Mouse (Mus musculus) testis, adult 10 weeks (tissue): ENCODE measurements around the gene Foxd4. TPM values are rescaled to one million over a fixed set of nuclear protein-coding genes. Genes with fewer than 3 reads are reported as not detected.

Source experiments
- polyA plus RNA-seq: library from polyadenylated mRNA; stranded (reverse); fragments of 350-450 nt; fragmentation: Illumina TruSeq; extraction: RNeasy Lipid Tissue Mini Kit (QIAGEN cat#74804); gene quantifications from one replicate; pipeline ENCODE4 v1.2.3, GENCODE M21; 2014; ENCODE audit warnings: low read depth, low replicate concordance

Gene Foxd4
- not detected for polyA plus RNA-seq

DNA sequence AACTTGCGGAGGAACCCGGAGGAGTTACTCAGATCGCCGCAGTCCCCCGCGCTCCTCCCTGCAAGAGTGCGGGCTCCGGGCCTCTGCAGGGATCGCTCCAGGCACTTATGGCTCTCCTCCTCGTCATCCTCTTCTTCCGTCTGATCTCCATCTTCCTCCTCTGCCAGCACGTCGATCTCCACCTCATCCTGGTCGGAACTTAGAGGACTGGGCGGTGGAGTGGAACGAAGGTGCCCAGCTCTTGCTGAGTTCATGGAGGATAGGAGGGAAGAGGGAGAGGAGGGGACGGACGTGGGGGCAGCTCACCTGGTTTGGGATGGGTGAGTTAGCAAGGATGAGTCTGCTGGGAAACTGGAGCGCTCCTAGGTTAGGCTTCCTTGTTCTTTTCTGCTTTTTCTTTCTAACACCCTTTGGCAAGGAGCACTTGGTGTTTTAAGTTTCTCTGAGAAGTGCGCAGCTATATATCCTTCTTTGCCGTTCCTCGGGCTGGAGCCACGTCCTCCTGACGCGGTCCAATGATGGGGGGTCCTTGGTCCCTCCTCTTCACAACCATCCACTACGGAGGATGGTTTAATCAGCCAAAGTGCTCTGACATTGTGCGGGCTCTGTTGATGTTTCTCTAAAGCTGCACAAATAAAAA, at the start of gene Foxd4:
TSS of gene Foxd4 (minus strand) at position 617 of the 640 bp plus-strand sequence.

DNA sequence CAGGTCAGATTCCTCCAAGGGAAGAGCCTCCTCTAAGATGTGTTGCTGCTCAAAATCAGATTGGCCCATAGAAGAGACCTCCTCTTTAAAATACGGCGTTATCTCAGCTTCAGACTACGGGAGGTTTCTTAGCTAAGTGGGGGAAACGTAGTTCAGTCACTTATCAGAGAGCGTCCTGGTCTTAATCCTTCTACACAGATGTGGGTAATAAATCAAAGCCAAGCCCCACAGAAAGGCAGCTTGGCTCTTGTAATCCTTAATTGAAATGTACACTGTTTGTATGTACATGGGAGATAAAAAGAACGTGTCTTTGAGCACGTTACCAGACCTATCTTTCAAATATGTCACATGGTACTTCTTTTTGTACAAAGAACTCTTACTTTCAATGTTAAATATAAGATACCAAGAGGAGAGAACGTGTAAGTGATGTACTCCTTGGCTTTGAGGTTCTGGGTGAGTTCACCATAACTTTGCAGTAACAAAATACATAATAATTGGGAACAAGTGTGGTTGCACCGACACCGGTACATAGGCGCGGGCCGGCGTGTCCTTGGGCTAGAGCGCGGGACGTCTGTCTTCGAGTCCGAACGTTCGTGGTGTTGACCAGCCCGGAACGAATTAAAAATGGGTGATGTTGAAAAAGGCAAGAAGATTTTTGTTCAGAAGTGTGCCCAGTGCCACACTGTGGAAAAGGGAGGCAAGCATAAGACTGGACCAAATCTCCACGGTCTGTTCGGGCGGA, 25.7 kb downstream of the Foxd4 start, which contains the start of gene Gm10053:
TSS of gene Gm10053 (plus strand) at position 558 of the 742 bp plus-strand sequence.

DNA sequence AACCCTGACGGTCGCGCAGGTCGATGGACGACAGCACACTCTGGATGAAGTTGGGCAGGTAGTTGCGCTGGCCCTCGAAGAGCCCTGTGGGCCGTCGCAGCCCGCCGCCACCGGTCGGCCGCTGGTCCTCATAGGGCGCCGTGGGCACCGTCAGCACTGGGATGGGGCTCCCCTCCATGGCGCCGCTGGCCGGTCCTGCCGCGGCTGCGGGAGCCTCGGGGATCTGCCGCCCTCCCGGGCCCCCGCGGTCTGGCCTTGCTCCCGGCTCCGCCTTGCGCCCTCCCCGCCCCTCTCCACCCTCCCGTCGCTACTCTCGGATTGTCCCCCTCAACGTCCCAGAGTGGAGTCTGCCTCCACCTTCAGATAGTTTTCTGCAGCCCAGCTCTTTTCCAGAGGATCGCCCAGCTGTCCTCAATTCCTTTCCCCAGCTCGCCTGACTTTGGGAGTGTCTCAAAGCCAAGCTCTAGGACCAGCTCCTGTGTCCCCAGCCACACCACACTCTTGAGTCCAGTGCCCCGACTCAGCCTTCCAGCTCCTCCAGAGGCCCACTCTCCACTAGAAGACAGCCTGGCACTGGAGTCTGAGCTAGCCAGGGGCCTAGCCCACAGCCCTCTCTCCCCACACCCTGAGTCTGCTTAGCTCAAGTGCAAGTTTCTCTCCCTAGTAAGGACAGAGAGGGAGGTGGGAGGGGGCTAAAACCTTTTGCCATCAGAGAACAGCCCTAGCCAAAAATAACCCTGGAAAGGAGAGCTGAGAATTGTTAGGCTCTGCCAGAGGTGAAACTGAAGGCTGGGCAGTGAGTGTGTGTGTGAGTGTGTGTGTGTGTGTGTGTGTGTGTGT, 39.2 kb downstream of the Foxd4 start, which contains the start of gene Pgm5:
TSS of gene Pgm5 (minus strand) at position 244 of the 840 bp plus-strand sequence.

Other genes starting within 250 kb of the Foxd4 start
- not detected for gene Tmem252, start 227.2 kb downstream of the Foxd4 start, polyA plus RNA-seq
- 0.78 TPM for gene Pgm5, start 39.3 kb downstream of the Foxd4 start, polyA plus RNA-seq
- gene Gm10053, start 25.5 kb downstream of the Foxd4 start, polyA plus RNA-seq = 107 TPM
- gene Cbwd1, start 60.4 kb upstream of the Foxd4 start, polyA plus RNA-seq = 97.3 TPM
- 2.6 TPM for gene Dock8, start 98.3 kb upstream of the Foxd4 start, polyA plus RNA-seq